Mouse (Mus musculus) MEL (cell line): ENCODE results near the gene Gm10134. TPM values are rescaled to one million over a fixed set of nuclear protein-coding genes. Genes with fewer than 3 reads are reported as not detected.

Experiments used
- DNase-seq: peaks from one replicate; pipeline ENCODE4 v3.0.0; 2011; ENCODE audit warnings: low read depth, low spot score
- H3K27ac ChIP-seq: 2 replicates; pipeline ENCODE4 v1.5.1; 2012; ENCODE audit warnings: low read depth, mild to moderate bottlenecking, control low read depth, low read length, moderate library complexity; ENCODE audit not compliant: control insufficient read depth
- H3K27me3 ChIP-seq, 2 experiments: fragments of 150-350 bp in 1 of 2; sonication (generic) in 1 of 2; 2 replicates each; pipeline ENCODE4 v1.6.1; 2012; ENCODE audit warnings: low read length in 2 of 2, mild to moderate bottlenecking in 2 of 2, improper control_type of control experiment in 1 of 2, moderate library complexity in 1 of 2; ENCODE audit not compliant: insufficient read depth in 2 of 2, control insufficient read depth in 1 of 2
- H3K36me3 ChIP-seq, 2 experiments: 2 replicates each; pipeline ENCODE4 v1.6.1; 2012 to 2014; ENCODE audit warnings: low read length in 2 of 2, improper control_type of control experiment in 1 of 2, inconsistent platforms in 1 of 2, mild to moderate bottlenecking in 1 of 2; ENCODE audit not compliant: insufficient read depth in 2 of 2, control insufficient read depth in 1 of 2
- H3K4me1 ChIP-seq, 2 experiments: fragments of 150-350 bp in 1 of 2; sonication (generic) in 1 of 2; 2 replicates each; pipeline ENCODE4 v1.6.1; 2012; ENCODE audit warnings: low read length in 2 of 2, improper control_type of control experiment in 1 of 2, mild to moderate bottlenecking in 1 of 2; ENCODE audit not compliant: insufficient read depth in 2 of 2, control insufficient read depth in 1 of 2
- H3K4me3 ChIP-seq, 2 experiments: fragments of 150-350 bp in 1 of 2; sonication (generic) in 1 of 2; 2 replicates each; pipeline ENCODE4 v1.5.1; 2012; ENCODE audit warnings: low read depth in 2 of 2, low read length in 2 of 2, mild to moderate bottlenecking in 2 of 2, moderate library complexity in 2 of 2, control low read depth in 1 of 2, improper control_type of control experiment in 1 of 2; ENCODE audit not compliant: control insufficient read depth in 1 of 2, insufficient read depth in 1 of 2
- H3K79me2 ChIP-seq: 2 replicates; pipeline ENCODE4 v1.6.1; 2012; ENCODE audit warnings: mild to moderate bottlenecking, low read length, moderate library complexity; ENCODE audit not compliant: control insufficient read depth, poor library complexity, insufficient read depth
- H3K9ac ChIP-seq: 2 replicates; pipeline ENCODE4 v1.6.1; 2012; ENCODE audit warnings: low read depth, mild to moderate bottlenecking, control low read depth, low read length, moderate library complexity; ENCODE audit not compliant: control insufficient read depth, poor library complexity, severe bottlenecking
- H3K9me3 ChIP-seq: fragments of 150-350 bp; sonication (generic); replicated peaks from 2 replicates; pipeline ENCODE4 v1.6.1; 2012; ENCODE audit warnings: mild to moderate bottlenecking, low read length, improper control_type of control experiment, moderate library complexity; ENCODE audit not compliant: insufficient read depth
- CHD2 ChIP-seq: IDR thresholded peaks from 2 replicates; pipeline ENCODE4 v1.6.1; 2011; ENCODE audit warnings: low read length, improper control_type of control experiment
- E2F4 ChIP-seq: IDR thresholded peaks from 2 replicates; pipeline ENCODE4 v1.6.1; 2011; ENCODE audit warnings: low read depth, low read length, improper control_type of control experiment, borderline replicate concordance
- GABPA ChIP-seq: IDR thresholded peaks from 2 replicates; pipeline ENCODE4 v1.6.1; 2012; ENCODE audit warnings: low read depth, mild to moderate bottlenecking, inconsistent platforms, low read length, improper control_type of control experiment, moderate library complexity
- GATA1 ChIP-seq: IDR thresholded peaks from 2 replicates; pipeline ENCODE4 v1.6.1; 2011; ENCODE audit warnings: low read depth, low read length, improper control_type of control experiment
- KAT2A ChIP-seq: conservative IDR thresholded peaks from 2 replicates; pipeline ENCODE4 v1.6.1; 2012; ENCODE audit warnings: low read depth, low read length, improper control_type of control experiment, inconsistent platforms
- MAFK ChIP-seq: IDR thresholded peaks from 2 replicates; pipeline ENCODE4 v1.6.1; 2011; ENCODE audit warnings: low read depth, mild to moderate bottlenecking, low read length, improper control_type of control experiment, borderline replicate concordance
- MAZ ChIP-seq: IDR thresholded peaks from 2 replicates; pipeline ENCODE4 v1.6.1; 2012; ENCODE audit warnings: low read depth, mild to moderate bottlenecking, inconsistent platforms, low read length, improper control_type of control experiment
- MYB ChIP-seq: IDR thresholded peaks from 2 replicates; pipeline ENCODE4 v1.6.1; 2011; ENCODE audit warnings: mild to moderate bottlenecking, low read depth, low read length, improper control_type of control experiment
- MYC ChIP-seq: IDR thresholded peaks from 2 replicates; pipeline ENCODE4 v1.6.1; 2011; ENCODE audit warnings: low read depth, mild to moderate bottlenecking, low read length, improper control_type of control experiment, moderate library complexity
- NELFE ChIP-seq: IDR thresholded peaks from 2 replicates; pipeline ENCODE4 v1.6.1; 2011; ENCODE audit warnings: low read depth, low read length, improper control_type of control experiment
- POLR2AphosphoS2 ChIP-seq: IDR thresholded peaks from 2 replicates; pipeline ENCODE4 v1.6.1; 2011; ENCODE audit warnings: low read length, improper control_type of control experiment
- RAD21 ChIP-seq: IDR thresholded peaks from 2 replicates; pipeline ENCODE4 v1.6.1; 2011; ENCODE audit warnings: mild to moderate bottlenecking, low read depth, low read length, improper control_type of control experiment
- RCOR1 ChIP-seq: IDR thresholded peaks from 2 replicates; pipeline ENCODE4 v1.6.1; 2012; ENCODE audit warnings: low read depth, mild to moderate bottlenecking, inconsistent platforms, low read length, improper control_type of control experiment
- SIN3A ChIP-seq: IDR thresholded peaks from 2 replicates; pipeline ENCODE4 v1.6.1; 2012; ENCODE audit warnings: low read length, improper control_type of control experiment, inconsistent platforms
- TBP ChIP-seq: IDR thresholded peaks from 2 replicates; pipeline ENCODE4 v1.8.0; 2011; ENCODE audit warnings: low read depth, low read length, improper control_type of control experiment
- UBTF ChIP-seq: IDR thresholded peaks from 2 replicates; pipeline ENCODE4 v1.6.1; 2012; ENCODE audit warnings: low read depth, mild to moderate bottlenecking, inconsistent platforms, low read length, improper control_type of control experiment, moderate library complexity, borderline replicate concordance; ENCODE audit not compliant: insufficient read depth
- ZKSCAN1 ChIP-seq: IDR thresholded peaks from 2 replicates; pipeline ENCODE4 v1.6.1; 2012; ENCODE audit warnings: low read depth, mild to moderate bottlenecking, inconsistent platforms, low read length, improper control_type of control experiment, moderate library complexity
- ZNF384 ChIP-seq: IDR thresholded peaks from 2 replicates; pipeline ENCODE4 v1.6.1; 2012; ENCODE audit warnings: low read depth, mild to moderate bottlenecking, inconsistent platforms, low read length, improper control_type of control experiment
- polyA plus RNA-seq, 2 experiments: library from polyadenylated mRNA; stranded (reverse) in 1 of 2; unstranded in 1 of 2; fragments of >175 nt in 1 of 2; fragments of >200 nt in 1 of 2; gene quantifications; 2 replicates each; pipeline versions ENCODE4 v1.2.1 to v1.2.4; 2012; ENCODE audit warnings: low replicate concordance in 2 of 2, low read depth in 1 of 2; ENCODE audit not compliant: insufficient read length in 2 of 2, insufficient read depth in 1 of 2, missing spikeins in 1 of 2
- total RNA-seq: library from RNA; depleted of rRNA; stranded (reverse); fragments of 300-350 nt; gene quantifications from 2 replicates; pipeline ENCODE4 v1.2.3, GENCODE M21; 2012

Gm10134 gene
- total and polyA plus RNA-seq, 3 experiments: not detected

DNA sequence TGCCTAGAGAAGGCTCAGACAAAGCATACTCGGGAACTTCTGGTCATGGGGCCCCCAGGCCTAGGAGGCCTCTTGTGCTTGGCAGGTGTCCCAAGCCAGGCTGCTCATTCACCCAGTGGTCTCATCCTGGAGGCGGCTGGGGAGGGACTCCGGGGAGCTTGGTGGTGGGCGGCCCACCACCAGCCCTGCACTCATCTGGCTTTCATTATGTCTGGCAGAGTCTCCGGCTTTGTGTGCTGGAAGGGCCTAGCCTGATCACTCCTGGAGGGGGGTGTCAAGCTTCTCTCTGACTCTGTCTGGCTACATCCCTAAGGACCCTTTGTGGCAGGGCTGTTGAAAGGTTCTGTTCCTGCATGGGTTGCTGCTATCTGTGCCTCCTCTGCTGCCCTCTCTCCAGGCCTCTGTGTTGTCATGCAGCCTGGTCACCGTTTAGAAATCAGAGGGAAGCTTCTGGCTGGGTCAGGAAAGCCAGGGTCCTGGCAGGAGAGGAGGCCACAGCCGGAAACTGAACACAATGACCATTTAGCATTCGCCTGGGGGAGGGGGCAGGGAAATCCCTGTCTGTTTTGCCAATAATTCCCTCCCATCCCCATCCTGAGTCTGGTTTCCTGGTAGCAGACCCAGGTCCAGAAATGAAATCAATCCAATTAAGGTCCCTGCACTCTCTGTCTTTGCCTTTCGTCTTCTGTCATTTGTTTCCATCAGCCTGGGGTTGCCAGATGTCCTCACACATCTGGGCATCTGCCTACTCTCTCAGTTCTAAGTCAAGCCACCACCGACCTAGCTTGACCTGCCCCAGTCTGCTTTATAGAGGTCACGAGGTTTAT lies 28.8 kb downstream of the Gm10134 start (continued):
- no peak for TF ChIP-seq UBTF

GRCm38 (mm10) chr2:28535263-28535540 lies 29.3 kb downstream of the Gm10134 start:
- Histone ChIP-seq H3K27me3 (no peaks in the 10 kb centered on the region), H3K36me3 (no peaks in the 10 kb centered on the region), H3K4me1 (no peaks in the 10 kb centered on the region; a peak in 1 of 4 replicates), H3K27ac (no peak overlapping the region), H3K4me3 (no peak overlapping the region), H3K9ac (no peak overlapping the region), H3K9me3 (no peaks in the 10 kb centered on the region), H3K79me2 (no peaks in the 10 kb centered on the region)
- DNase-seq: no peak
- TF ChIP-seq KAT2A (no peak), GATA1 (no peak), TBP (no peak), MAFK (no peak), RAD21 (no peak), NELFE (no peak), POLR2AphosphoS2 (no peak), RCOR1 (no peak), GABPA (no peak), MAZ (no peak), E2F4 (no peak), SIN3A (no peak)

GRCm38 (mm10) chr2:28535650-28536049 lies 29.8 kb downstream of the Gm10134 start:
- no peak overlapping the region for H3K9ac ChIP-seq
- H3K27ac ChIP-seq: no peak overlapping the region
- H3K9me3 ChIP-seq: no peaks in the 10 kb centered on the region
- no peaks in the 10 kb centered on the region; a peak in 1 of 4 replicates for H3K4me1 ChIP-seq
- H3K27me3 ChIP-seq: no peaks in the 10 kb centered on the region
- no peaks in the 10 kb centered on the region for H3K36me3 ChIP-seq
- TF ChIP-seq MYB (no peak), ZKSCAN1 (no peak), GATA1 (no peak), CHD2 (no peak), ZNF384 (no peak), KAT2A (no peak), MAZ (no peak), MYC (no peak)
- no peak for DNase-seq
- no peaks in the 10 kb centered on the region for H3K79me2 ChIP-seq
- H3K4me3 ChIP-seq: no peak overlapping the region
